Mouse (Mus musculus): Measurements from ENCODE around the gene Klhl3.

GRCm38 (mm10) chr13:58034507-58034906 lies 78.9 kb downstream of the Klhl3 start:
- TF ChIP-seq POLR2A (IDR thresholded peaks at IDR 0.05; ENCODE audit: low read depth, low read length) (no peak), CTCF (IDR thresholded peaks at IDR 0.05; ENCODE audit: extremely low read depth, insufficient read length, insufficient replicate concordance, low read depth, low read length) (no peak)

All from small intestine, adult 2 months (tissue).